Mouse (Mus musculus) left cerebral cortex, adult 2 months (tissue): ENCODE data around the gene Unc45a. TPM values are rescaled to one million over a fixed set of nuclear protein-coding genes. Genes with fewer than 3 reads are reported as not detected.
A peak's percentile ranks its signal among the peaks of the same experiment; 100 is the strongest.

Source experiments
- DNase-seq, 2 experiments: peaks; one replicate each; pipeline ENCODE4 v3.0.0; 2021 to 2022; ENCODE audit warnings: low spot score in 2 of 2, mixed read lengths in 1 of 2; ENCODE audit errors: extremely low spot score in 1 of 2
- H3K27ac ChIP-seq: fragments of 200-600 bp; 2 replicates; pipeline ENCODE4 v1.8.1; 2022
- H3K4me3 ChIP-seq: fragments of 200-600 bp; 2 replicates; pipeline ENCODE4 v1.8.1; 2022
- CTCF ChIP-seq: fragments of 200-600 bp; IDR thresholded peaks from 2 replicates; pipeline ENCODE4 v1.8.1; 2022; ENCODE audit warnings: antibody characterized with exemption, mild to moderate bottlenecking, moderate library complexity
- intact Hi-C: fragments of 180-260 bp; cut with DNase I; formaldehyde crosslinking; loops from one replicate; pipeline ENCODE4 v1.15.1; 2025
- total RNA-seq, 2 experiments: library from RNA; stranded (reverse); gene quantifications; 2 replicates each; pipeline ENCODE4 v1.2.3; 2021

The Unc45a gene
- total RNA-seq, 2 experiments from 2014 or later: 37.7 to 43.7 TPM

- Histone ChIP-seq H3K4me3 (no peak overlapping the region), H3K27ac (no peak overlapping the region)
- DNase-seq: no peak
- TF ChIP-seq CTCF: no peak
- intact Hi-C loops: no loop called here
Observed at GRCm38 (mm10) chr7:80365759-80366158, 25.0 kb upstream of the Unc45a start.

GRCm38 (mm10) chr7:80360435-80360834 is 19.6 kb upstream of the Unc45a start:
- TF ChIP-seq CTCF: no peak
- H3K27ac ChIP-seq: no peak overlapping the region

GRCm38 (mm10) chr7:80358039-80358438 is 17.2 kb upstream of the Unc45a start:
- intact Hi-C loops: no loop called here
- no peak for TF ChIP-seq CTCF
- Histone ChIP-seq H3K4me3 (no peak overlapping the region), H3K27ac (peak overlapping the region; percentile 57; the same call in 1 of the 2 replicates)
- DNase-seq: no peak

More at GRCm38 (mm10) chr7:80360435-80360834, 19.6 kb upstream of the Unc45a start:
- intact Hi-C loops: no loop called here
- no peak for DNase-seq
- H3K4me3 ChIP-seq: no peak overlapping the region

GRCm38 (mm10) chr7:80357156-80357555 is 16.4 kb upstream of the Unc45a start:
- intact Hi-C loops: no loop called here
- Histone ChIP-seq H3K27ac (peak overlapping the region; percentile 57), H3K4me3 (no peak overlapping the region)
- no peak for DNase-seq
- TF ChIP-seq CTCF: no peak; the same call in 1 of the 2 replicates

GRCm38 (mm10) chr7:80356351-80356750 is 15.5 kb upstream of the Unc45a start:
- no peak for TF ChIP-seq CTCF
- intact Hi-C loops: no loop called here
- Histone ChIP-seq H3K27ac (peak overlapping the region; percentile 57), H3K4me3 (no peak overlapping the region)
- DNase-seq: no peak

GRCm38 (mm10) chr7:80352920-80353319 is 12.1 kb upstream of the Unc45a start:
- Histone ChIP-seq H3K4me3 (no peak overlapping the region), H3K27ac (no peak overlapping the region)

GRCm38 (mm10) chr7:80350808-80351207 is 10.0 kb upstream of the Unc45a start:
- H3K27ac ChIP-seq: no peak overlapping the region

More at GRCm38 (mm10) chr7:80352920-80353319, 12.1 kb upstream of the Unc45a start:
- no peak for TF ChIP-seq CTCF
- DNase-seq: no peak
- intact Hi-C loops: no loop called here

GRCm38 (mm10) chr7:80347670-80348586 is 7.1 kb upstream of the Unc45a start:
- DNase-seq: no peak
- H3K4me3 ChIP-seq: no peak overlapping the region
- no peak for TF ChIP-seq CTCF
- intact Hi-C loops: no loop called here
- no peak overlapping the region for H3K27ac ChIP-seq

More at GRCm38 (mm10) chr7:80350808-80351207, 10.0 kb upstream of the Unc45a start:
- H3K4me3 ChIP-seq: no peak overlapping the region
- DNase-seq: no peak
- TF ChIP-seq CTCF: no peak
- intact Hi-C loops: no loop called here

- Histone ChIP-seq H3K4me3 (no peak overlapping the region), H3K27ac (no peak overlapping the region)
- no peak for DNase-seq
- no peak for TF ChIP-seq CTCF
- intact Hi-C loops: no loop called here
Observed at GRCm38 (mm10) chr7:80346830-80347229, 6.0 kb upstream of the Unc45a start.

GRCm38 (mm10) chr7:80346173-80346572 is 5.4 kb upstream of the Unc45a start:
- intact Hi-C loops: no loop called here
- DNase-seq: no peak
- no peak for TF ChIP-seq CTCF
- no peak overlapping the region for H3K4me3 ChIP-seq
- H3K27ac ChIP-seq: no peak overlapping the region

GRCm38 (mm10) chr7:80343270-80344018 is 2.6 kb upstream of the Unc45a start:
- no peak for DNase-seq
- no peak; the same call in 1 of the 2 replicates for TF ChIP-seq CTCF
- Histone ChIP-seq H3K27ac (peak overlapping the region; percentile 97), H3K4me3 (peak overlapping the region; percentile 70)
- intact Hi-C loops: no loop called here

GRCm38 (mm10) chr7:80342858-80343257 is 2.1 kb upstream of the Unc45a start, which contains the start of gene Hddc3:
Hddc3 (plus strand) TSS chr7:80343104.
- intact Hi-C loops: no loop called here
- peak; percentile 94 to 96 for DNase-seq
- Histone ChIP-seq H3K4me3 (peak within 1 kb of the TSS; percentile 70), H3K27ac (peak within 1 kb of the TSS; percentile 97)
- peak; percentile 95 for TF ChIP-seq CTCF
